Mouse (Mus musculus): ENCODE results near the gene Gper1. TPM values are rescaled to one million over a fixed set of nuclear protein-coding genes. Genes with fewer than 3 reads are reported as not detected.
A peak's percentile ranks its signal among the peaks of the same experiment; 100 is the strongest.

The Gper1 gene
- 1 to 10 TPM; 1.1 to 1.2 TPM for total RNA-seq (2021)
- long read RNA-seq, experiment 1, partial matches to known transcripts, result 0 of 2 reads
- long read RNA-seq, experiment 1, other reads (novel, unspliced or antisense), result 0 of 2 reads
- long read RNA-seq, experiment 2, partial matches to known transcripts, result 0 of 3 reads
- long read RNA-seq, experiment 2, other reads (novel, unspliced or antisense), result 0 of 3 reads

GRCm38 (mm10) chr5:139423026-139423865 is at the start of gene Gper1:
Gene Gper1, plus strand, starts transcription at chr5:139423151.
- intact Hi-C loops (cut with DNase I), result no loop called here
- no peak for DNase-seq

DNA sequence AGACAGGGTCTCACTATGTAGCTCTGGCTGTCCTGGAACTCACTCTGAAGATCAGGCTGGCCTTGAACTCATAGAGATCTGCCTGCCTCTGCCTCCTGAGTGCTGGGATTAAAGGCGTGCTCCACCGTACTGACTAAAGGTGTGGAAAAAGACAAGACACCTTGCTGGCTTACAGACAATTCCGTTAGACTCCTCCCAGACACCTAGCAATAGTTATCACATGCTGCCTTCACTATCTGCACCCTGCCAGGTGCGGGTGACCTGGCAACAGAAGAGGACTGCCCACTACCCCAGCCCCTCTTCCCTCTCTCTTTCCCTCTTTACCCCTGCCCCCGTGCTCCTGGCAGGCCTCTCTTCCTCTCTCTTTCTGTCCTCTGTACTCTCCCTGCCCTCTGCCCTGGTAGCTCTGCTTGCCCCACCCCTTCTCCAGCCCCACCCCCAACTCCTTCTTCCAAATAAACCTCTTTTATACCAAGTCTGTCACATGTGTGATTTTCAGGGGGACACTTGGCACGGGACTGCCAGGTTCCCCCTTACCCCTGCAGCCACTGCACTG is 49.0 kb upstream of the Gper1 start:
- no peak for DNase-seq
- intact Hi-C loops (cut with DNase I), result no loop called here

DNA sequence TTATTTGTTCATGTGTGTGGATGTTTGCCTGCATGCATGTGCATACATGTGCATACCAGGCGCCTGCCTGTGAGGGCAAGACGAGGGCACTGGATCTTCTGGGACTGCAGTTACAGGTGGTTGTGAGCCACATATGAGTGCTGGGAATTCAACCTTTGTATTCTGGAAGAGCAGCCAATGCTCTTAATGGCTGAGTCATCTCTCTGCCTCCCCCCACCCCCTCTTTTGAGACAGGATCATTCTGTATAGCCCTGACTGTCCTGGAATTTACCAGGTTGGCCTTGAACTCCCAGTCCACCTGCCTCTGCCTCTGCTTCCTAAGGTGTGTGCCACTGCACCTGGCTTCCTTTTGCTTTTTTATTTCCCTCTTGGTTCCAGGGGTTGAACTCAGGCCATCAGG is 48.1 kb upstream of the Gper1 start:
- no peak for DNase-seq
- intact Hi-C loops (cut with DNase I), result no loop called here

- intact Hi-C loops (cut with DNase I), result no loop called here
Observed at GRCm38 (mm10) chr5:139377468-139378270, 45.3 kb upstream of the Gper1 start, which contains the start of gene Gpr146. Gene Gpr146, plus strand, starts transcription at chr5:139377697.

GRCm38 (mm10) chr5:139378271-139378556 is 44.7 kb upstream of the Gper1 start:
- no peak for DNase-seq
- intact Hi-C loops (cut with DNase I), result no loop called here

More at GRCm38 (mm10) chr5:139377468-139378270, 45.3 kb upstream of the Gper1 start, which contains the start of gene Gpr146:
- DNase-seq, result peak; percentile 66 to 70

DNA sequence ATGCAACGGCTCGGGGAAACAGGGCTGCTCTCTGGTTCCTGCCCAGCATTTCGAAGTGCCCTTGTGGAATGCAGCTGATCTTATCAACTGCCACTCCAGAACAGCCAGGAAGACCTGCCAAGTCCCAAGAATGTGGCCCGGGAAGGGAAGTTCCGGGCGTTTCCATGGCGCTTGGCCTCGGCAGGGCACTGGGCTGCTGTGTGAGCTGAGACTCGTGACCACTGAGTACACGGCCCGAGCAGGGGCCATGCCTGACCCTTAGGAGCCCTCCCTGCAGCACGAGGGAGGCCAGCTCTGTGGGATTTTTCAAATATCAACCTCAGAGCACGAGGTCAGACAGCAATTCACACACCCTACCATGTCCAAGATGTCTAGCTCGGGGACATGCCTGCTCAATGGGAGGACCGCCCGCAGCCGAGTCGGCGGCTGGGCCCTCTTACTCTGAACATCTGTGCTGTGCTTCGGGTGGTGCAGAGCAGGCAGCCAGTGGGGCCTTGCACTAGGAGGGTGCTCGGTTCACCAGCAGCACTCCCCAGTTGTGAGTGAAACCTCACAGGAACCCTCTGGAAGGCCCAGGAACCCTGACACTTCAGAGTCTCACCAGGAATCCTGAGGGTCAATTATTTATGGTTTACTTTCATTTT is 43.8 kb upstream of the Gper1 start:
- DNase-seq, result peak; percentile 55 to 61
- intact Hi-C loops (cut with DNase I), result no loop called here

DNA sequence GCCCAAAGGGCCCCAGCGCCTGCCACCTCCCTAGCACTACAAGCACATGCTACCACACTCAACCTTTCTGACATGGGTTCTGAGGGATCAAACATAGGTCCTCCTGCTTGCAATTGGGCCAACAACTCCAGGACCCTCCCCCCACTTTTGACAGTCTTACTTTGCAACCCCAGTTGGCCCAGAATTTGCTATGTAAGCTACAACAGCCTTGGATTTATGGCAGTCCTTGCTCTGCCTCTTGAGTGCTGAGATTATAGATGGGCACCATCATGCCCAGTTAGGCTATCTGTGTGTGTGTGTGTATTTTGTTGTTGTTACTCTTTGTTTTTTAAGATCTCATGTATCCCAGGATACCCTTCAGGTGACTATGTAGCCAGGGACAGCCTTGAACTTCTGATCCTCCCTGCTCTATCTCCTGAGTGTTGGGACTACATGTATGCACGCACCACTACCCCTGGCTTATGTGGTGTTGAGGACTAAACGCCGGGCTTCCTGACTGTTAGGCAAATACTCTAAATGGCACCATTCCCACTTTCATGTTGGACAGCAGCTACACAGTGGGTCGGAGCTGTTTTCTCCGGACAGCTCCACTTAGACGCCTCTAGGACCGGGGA is 43.1 kb upstream of the Gper1 start:
- no peak for DNase-seq
- intact Hi-C loops (cut with DNase I), result no loop called here

- intact Hi-C loops (cut with DNase I), result no loop called here
- DNase-seq, result peak; percentile 92 to 97
Observed at GRCm38 (mm10) chr5:139380385-139381248, 42.3 kb upstream of the Gper1 start.

- intact Hi-C loops (cut with DNase I), result no loop called here
- no peak for DNase-seq
Observed at GRCm38 (mm10) chr5:139381586-139382513, 41.1 kb upstream of the Gper1 start.

DNA sequence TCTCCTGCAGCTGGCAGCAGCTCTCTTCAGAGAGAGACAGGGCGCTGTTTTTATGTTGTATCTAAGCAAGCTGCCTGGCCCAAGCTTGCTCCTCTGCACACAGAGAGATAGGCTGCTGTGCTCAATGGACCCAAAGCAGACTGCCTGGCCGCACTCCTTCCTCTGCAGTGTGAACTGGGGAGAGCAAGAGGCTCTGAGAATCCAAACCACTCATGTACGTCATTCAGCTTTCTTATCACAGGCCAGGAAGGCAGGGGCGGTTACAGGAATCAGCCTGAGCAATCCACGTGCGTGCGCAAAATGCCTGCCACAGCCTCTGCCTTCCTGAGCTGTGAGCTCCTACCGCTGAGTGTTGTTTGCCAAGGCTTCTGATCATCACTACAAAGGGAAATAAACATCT is 40.2 kb upstream of the Gper1 start:
- intact Hi-C loops (cut with DNase I), result no loop called here

DNA sequence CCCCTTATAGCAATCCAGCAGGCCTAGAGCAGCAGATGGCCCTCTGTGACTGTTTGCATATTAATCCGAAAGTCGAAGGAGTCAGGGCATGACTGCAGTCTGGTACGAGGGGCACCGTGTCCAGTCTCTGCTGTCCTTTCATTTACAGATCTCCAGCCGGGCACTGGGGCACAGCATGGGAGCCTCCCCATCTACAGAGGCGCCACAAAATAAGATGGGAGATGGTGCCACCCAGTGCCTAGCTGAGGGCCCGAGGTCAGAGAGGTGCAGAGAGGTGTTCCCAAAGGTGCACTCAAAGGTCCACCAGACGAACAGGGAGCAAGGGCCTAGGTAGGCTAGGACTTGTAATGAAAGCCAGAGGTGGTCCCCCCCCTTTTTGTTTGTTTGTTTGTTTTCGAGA is 39.7 kb upstream of the Gper1 start:
- no peak for DNase-seq
- intact Hi-C loops (cut with DNase I), result no loop called here

More for the DNA sequence above, 40.2 kb upstream of the Gper1 start:
- DNase-seq, result no peak

DNA sequence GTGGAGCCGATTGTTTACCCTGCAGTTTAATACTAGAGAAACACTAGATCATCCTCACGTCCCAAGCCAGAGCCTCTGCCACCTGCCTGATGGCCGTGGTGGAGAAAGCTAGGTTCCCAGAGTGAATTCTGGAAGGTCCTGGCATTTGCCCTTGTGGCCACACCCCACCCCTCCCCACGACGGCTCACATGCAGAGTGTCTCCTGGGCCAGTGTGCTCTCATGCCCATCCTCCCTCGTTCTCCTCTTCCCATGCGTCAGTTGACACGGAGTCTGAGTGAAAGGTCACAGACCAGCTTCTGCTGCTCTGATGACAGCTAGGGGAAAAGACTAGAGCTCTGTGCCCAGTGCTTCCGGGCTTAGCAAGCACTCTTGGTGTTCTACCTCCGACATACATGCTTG is 38.4 kb upstream of the Gper1 start:
- intact Hi-C loops (cut with DNase I), result no loop called here
- peak in 1 of 2 experiments; percentile 61 for DNase-seq

DNA sequence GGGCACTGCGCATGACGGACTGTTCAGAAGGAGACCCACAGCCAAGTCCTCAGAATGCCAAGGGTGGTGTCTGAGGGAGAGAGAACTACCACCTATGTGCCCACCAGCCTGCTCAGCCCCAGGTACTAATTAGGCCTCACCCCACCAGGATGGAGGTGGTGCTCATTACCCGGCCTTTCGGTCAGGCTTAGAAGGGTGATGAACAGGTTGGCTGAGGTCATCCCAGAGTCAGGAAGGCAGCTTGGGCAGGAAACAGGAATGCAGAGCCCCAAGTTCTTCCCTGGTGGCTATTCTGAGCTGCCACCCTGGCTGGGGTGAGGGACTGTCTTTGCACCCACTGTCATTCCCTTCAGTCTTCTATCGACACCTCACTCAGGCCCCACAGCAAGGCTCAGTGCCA is 36.9 kb upstream of the Gper1 start:
- no peak for DNase-seq
- intact Hi-C loops (cut with DNase I), result no loop called here

DNA sequence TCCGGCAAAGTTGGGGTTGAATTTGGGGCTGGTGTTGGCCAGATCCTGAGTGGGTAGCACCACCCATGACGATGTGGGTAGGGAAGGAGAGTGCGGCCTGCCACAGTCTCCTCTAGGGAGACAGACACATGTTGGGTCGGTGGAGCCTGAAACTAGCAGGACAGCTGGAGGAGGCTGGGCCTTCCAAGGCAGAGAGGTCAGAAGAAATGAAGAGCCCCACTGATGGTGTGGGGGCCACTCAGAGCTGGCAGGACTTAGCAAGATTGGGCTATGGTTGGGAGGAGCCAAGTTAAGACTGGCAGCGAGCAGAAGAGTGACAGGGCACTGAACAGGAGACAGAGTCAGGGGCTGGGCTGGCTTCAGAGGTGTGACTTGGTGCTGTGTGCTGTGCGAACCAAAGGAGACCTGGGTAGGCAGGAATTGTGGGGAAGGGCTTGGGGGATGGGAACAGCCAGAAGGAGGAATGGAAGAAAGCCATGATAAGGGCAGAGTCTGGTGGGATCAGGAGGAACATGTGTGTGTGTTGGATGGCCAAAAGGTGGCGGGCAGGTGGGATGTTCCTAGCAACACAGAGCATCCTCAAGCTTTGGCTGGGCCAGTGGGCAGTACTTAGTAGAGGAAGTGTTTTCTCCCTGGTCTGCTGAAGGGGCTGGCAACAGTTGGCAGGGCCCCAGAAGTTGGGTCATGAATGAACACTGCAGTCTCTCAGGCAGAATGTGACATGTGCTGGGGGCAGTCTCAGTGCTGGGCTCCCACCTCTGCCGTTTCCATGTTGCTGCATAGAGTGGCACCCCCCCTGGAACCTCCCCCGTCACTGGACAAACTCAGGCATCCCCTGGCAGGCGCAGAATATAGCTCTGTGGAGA is 35.4 kb upstream of the Gper1 start:
- intact Hi-C loops (cut with DNase I), result no loop called here

GRCm38 (mm10) chr5:139388195-139388570 is 34.8 kb upstream of the Gper1 start:
- intact Hi-C loops (cut with DNase I), result no loop called here

More for the DNA sequence above, 35.4 kb upstream of the Gper1 start:
- no peak for DNase-seq

DNA sequence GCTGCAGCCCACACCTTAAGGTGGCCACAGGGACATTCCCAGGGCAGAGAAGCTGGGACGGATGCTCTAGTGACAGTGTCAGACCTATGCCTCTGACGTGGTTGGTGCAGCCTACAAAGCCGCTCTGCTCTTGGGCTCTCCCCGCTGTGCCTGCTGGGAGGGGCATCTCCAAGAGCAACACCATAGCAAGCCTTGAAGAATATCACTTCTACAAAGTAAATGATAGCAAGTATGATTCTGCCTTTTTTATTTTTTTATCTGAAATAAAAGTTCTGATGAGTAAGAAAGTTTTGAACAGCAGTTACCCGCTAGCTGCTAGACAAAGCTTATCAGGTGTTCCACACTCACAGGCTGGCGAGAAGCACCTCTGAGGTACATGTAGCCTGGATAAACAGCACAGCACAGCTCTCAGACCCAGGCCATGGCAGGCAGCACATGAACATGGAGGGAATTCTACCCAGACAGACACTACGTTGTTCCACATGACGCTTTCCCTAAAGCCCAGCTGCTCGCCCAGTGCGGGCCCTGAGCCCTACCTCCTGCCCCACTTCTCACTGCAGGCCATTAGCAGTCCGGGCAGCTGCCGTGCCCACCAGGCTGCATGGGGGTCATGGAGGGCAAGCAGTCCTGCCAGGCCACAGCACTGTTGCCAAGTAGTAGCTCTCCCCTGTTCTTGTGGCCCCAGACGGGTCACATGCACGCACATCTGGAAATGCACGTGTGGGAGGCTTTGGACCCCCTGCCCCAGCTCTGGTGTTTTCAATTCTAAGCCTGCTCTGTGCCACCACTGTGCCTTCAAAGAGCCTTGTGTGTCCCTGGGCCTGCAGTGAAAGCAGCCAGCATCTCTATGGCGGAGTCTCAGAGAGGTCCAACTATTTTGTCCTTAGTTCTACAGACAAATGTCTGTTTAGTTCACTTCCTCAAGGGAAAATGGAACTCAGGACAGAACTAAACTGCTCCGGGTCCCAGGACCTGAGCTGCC is 34.0 kb upstream of the Gper1 start:
- DNase-seq, result no peak
- intact Hi-C loops (cut with DNase I), result no loop called here

More at GRCm38 (mm10) chr5:139388195-139388570, 34.8 kb upstream of the Gper1 start:
- DNase-seq, result no peak
